Mouse (Mus musculus) cerebellum, adult (tissue): ENCODE results near the gene Lyrm1.

Source experiments
- ATAC-seq: cut with Nextera tagmentation; 2 replicates; pipeline ENCODE4 v1.9.2; 2017; ENCODE audit warnings: mild to moderate bottlenecking, moderate library complexity, mixed read lengths; ENCODE audit not compliant: insufficient number of reproducible peaks, low FRiP score, low TSS enrichment

Gene Lyrm1

DNA sequence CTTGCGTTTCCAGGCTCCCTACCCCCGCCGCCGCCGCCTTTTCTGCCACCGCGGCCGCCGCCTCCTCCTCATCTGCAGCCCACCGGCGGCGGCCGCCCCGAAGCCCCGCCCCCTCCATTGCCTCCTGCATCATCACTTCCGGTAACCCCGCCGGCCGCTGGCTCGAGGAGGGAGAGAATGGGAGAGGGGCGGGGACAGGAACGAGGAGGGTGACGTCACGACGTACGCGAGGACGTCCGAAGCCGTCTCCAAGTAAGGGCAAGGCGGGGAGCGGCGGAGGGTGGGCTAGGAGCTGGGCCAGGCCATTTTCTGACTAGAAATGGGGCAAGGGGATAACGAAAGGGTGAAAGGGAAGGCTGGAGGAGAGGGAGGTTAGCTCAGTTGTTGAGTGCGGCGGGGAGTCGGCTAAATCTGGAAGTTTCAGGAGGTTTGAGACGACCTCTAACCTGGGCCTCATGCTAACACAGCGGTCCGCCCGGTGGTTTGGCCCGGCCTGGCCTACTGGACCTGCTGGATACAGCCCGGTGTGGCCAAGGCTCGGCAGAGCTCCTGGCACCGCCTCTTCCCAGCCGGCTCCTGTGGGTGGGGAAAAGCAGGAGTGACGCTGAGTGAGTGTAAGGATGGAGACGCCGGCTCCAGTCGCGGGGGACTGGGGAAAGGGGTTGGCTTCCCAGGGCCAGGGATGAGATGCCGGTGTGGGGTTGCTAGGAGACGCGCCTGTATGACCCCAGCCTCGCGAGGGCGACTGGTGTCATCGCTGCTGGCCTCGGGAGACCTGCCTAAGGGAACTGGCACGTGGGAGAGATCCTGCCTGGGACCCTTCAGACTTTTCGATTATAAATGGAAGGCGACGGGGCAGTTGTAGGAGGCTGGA, at the start of gene Lyrm1, which contains the start of gene Dcun1d3:
Gene Lyrm1 (plus strand): TSS at position 223 of the 874 bp plus-strand sequence.
Gene Dcun1d3 (minus strand): TSS at position 660 of the 874 bp plus-strand sequence.
- ATAC-seq, result peak; percentile 96

DNA sequence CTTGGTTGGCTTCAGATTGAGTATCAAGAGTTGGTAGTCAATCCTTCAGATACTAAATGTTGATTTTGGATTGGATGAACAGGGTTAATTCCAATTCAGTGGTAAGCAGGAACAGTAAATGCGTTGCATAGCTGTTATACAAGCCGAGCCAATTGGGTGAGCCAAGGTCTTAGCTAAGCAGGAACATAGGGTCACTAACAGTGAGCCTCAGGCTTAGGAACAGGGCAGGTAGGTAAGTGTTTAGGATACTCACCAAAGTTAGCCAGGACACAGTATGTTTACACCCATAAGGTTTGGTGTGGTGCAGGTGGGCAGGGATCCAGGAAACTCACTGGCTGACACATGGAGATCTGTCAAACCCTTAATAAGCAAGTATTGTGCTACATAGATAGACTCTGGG, 48.3 kb upstream of the Lyrm1 start:
- ATAC-seq, result no peak

DNA sequence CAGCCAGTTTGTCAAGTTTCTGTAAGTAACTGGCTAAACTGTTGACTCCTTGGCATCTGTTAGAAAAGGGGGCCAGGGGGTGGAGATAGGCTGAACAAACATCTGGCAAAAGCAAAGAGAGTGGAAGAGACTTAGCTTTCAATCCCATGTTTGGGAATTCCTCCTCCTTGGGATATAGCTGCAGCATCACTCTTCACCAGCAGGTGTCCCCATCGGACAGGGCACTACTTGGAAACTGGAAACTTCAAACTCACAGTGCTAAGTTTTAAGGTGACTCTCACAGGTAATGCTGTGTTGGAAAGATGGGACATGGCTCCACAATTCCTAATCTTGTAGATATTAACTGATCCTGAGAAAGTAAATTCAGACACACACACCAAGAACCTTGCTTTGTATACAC, 46.6 kb upstream of the Lyrm1 start:
- 0 out of 2 replicates have a peak, but pooled peaks have one; percentile 20 for ATAC-seq

DNA sequence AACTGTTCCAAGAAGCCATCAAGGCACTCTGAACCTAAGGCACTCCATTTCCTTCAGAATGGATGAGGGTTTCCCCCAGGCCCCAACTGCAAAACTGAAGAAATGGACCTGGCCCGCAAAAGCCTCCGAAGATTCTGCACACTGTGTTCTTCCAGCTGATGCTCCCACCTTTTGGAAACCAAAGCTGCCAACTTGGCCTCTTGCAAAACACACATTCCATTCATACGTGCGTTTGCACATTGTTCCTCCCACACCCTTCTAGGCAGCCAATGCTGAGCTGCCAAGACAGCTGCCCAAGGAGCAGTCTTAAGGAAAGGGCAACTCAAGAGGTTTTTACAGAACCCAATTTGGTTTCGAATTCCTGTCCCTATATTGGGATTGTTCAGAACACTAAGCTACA, 44.9 kb upstream of the Lyrm1 start:
- ATAC-seq, result no peak

DNA sequence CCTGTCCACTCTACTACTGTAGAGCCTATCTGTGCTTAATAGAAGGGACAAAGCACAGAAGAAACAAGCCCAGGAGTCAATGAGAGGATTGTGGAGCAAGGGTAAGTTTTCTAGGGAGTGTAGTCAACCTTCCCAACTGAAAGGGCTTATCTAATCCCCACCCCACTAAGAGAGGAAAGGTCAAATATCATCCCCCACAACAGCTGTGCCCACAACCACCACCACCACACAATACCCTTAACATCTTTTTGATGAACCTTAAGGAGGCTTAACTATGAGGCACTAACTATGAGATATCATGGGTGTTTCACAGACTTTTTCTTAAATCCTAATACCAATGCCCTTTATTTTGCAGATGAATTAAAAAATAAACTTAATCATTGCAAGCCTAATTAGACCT, 43.2 kb upstream of the Lyrm1 start:
- no peak for ATAC-seq

DNA sequence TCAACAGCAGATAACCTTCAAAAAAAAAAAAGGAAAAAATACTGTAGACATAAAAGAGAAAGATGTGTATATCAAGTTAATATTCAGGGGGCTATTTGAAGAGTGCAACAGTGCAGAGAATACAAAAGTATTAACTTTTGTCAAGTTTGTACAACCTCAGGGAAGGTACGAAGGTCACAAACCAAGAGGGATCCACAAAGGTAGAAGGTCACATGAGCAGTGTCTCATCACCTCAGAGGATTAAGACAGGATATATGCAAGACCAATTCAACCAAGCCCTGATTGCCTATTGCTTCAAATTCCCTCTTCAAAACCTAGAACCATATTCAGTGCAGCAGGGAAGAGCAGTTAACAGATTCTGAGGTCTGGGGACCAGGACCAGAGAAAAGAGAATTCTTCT, 42.5 kb upstream of the Lyrm1 start:
- no peak for ATAC-seq

DNA sequence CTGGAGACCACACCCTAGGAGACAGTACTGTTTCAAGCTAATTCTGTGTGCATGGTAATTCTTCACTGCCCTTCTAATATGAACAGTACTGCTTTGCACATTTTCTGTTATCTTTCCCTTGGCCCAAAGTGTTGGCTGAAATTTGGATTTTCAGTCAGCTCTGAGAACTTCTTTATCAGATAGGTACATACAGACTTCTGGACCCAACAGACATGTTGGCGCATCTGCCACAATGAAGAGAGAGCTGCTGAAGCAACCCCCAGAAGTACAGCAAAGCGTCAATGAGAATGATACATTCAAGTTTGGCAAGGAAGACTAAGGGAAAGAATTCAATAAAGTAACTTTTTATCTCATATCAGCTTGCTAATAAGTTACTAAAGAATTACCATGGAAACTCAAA, 41.3 kb upstream of the Lyrm1 start:
- no peak for ATAC-seq

DNA sequence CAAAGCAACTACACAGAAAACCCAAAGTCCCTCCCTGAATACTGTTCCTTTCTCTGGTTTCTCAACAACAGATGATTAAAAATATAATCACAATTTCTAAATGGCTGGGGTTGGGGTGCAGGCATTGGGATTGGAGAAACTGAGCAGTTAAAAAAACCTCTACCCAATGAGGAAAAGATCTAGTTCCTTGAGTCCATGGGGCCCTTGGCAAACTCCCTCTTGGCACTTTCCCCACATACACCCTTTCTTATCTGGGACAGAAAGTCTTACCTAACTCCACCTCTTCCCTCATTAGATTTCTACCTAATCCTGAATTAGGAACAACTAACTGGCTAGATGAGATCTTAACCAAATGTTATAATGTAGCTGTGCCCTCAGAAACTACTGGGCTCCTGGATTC, 40.6 kb upstream of the Lyrm1 start:
- no peak for ATAC-seq

DNA sequence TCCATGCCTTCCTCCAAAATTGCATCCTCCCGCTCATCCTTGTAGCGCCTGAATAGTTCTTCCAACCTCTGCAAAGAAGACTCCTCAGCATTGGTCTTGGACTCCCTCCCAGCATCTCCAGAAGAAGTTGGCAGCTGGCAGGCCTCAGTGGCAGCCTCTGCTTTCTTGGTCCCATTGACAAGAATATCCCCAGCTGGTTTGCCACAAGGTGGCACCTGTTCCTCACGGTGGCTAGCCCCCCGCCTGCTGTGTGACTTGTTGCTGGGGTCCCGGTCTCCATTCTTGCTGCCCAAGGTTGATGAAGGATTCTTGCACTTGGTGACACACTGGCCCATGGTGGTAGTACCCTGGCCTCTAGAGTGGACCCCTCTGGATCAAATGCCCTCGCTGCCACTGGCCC, 36.2 kb upstream of the Lyrm1 start:
- no peak for ATAC-seq

DNA sequence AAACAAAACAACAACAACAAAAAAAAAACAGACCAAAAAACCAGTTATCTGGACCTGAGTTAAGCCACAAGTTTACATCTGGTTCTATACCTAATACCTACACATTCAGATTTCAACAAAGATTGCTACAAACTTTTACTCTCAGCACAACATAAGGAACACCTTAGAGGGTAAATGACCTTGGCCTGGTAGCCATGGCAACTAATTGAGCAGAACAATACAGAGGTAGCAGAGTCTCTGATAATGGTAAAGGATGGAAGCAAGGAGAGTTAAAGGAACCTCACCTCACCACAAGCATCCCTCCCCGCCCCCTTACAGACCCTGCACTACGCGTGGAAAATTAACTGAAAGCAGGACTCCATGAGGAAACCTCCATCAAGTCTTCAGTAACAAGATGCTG, 35.5 kb upstream of the Lyrm1 start:
- ATAC-seq, result no peak

DNA sequence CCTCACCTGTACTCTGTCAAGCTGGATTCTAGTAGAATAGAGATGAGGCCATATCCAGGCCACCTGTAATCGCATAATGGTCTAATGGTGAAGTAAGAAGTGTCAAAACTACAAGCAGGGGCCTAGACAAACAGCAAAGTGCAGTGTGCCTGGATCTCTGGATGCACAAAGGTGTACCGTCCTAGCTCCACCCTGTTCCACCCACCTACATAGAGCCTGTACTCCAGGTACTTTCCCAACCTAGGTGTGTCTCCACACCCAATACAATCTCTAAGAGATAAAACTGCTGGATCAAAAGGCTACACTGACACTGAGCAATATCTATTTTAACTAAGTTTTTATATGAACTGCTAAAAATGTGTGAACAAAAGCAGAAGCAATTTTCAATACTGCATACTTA, 35.1 kb upstream of the Lyrm1 start:
- ATAC-seq, result no peak

DNA sequence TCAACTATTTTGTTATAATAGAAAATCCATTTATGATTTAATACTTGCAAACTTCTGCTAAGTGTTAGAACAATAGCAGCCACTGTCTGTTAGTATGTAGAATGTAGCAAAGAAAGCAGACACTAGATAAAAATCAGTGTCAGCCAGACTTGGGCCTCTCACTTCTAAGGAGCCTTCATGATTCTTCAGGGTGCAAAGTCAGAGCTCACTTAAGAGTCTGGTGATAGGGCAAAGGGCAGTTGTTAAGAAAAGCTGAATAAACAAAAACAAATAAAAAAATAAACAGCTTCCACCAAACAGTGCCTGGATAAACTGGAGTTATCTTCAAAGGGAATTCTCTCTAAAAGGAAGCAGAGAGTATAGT, 34.7 kb upstream of the Lyrm1 start:
- ATAC-seq, result no peak

DNA sequence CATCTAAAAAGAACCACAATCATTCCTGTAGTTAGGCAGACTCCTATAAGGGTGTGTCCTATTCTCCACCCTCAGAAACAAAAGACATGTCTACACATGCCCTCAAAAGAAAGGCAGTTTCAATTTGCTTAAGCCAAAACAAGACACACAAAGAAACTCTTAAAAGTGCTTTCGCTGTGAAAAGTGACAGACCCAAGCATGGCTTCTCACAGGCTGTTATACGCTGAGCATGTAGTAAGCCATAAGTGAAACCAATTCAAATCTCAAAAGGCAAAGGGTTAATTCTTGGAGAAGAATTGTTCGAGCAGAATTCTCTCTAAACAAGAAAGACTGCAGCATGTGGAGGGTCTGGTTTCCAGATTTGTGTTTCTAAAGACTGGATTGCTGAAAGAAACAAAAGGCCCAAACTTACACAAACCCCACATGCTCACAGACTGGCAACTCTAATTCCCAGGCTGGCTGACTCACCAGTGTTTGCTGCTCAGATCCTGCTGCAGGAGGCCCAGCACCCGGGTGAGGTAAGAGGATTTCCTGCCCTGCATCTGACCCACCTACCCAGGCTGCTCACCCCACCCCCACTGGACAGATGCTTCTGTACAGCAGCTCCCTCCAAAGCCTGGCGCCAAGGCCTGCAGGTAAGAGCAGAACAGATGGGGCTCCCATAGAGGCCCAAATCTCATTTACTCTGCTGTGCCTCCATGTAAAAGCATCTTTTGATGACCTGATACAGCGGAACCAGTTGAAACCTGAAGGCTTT, 34.1 kb upstream of the Lyrm1 start:
- peak; percentile 64; the same call in 1 of the 2 replicates for ATAC-seq

DNA sequence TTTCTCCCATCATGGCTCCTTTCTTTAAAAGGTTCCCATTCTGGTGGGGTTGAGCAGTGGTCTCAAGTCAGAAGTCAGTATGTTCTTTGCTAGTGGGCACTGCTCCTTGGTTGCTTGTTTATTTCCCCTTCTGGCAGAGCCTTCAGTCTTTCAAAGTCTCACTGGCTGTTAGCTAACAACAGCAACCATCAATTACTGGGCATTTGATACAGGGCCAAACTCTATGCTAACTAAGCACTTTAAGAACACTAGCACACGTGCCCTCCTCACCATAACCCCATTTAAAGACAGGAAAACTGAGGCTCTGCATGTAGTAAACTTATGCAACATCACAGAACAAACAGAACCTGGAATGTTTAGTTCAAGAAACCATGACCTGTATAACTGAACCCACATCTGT, 33.5 kb upstream of the Lyrm1 start:
- no peak for ATAC-seq

DNA sequence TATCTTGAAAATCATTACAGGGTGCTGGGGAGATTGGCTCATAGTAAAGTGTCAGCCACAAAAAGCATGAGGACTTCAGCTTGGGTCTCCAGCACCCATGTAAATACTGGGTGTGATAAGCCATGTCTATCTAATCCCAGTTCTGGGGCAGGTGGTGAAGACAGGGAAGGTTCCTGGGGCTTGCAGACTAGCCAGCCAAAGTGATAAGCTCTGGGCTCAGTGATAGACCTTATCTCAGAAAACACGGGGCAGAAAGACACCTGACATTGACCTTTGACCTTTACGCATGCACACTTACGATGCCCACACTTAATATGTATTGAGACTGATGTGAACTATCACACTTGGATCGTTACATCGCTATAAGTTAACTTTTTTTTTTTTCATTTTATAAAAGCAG, 31.2 kb upstream of the Lyrm1 start:
- no peak for ATAC-seq

DNA sequence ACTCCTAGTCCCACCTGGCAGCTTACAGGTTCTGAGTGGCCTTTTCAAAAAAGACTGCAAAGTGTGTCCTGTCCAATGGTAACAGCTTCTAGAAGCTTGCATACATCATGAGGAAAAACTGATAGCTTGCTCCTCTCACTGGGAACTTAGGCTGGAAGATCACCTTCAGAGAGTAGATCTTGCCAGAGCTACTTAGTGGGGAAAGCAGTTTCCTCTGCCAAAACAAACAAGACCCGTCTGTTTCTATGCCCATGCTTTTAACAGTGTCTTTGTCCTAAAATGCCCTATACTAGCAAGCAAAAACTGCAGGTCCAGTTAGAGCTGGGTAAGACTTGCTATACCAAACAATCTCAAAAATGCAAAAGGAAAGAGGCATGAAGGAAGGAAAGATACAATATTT, 29.5 kb upstream of the Lyrm1 start:
- ATAC-seq, result no peak

DNA sequence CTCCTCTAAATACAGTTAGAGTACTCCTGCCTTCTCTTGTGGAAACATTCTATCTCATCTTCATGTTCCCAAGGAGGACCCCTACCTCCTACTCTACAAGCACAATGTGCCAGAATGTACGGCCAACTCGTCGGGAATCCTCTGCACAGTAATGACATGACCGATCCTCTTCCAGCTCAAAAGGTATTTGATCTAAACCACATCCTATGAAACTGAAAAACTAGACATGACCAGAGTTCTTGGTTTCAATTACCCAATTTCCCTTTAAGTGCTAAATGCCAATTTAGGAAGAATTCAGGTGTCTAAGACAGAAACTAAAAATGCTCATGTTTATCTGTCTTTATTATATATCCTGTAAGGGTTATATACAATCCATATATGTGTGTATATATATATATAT, 23.5 kb upstream of the Lyrm1 start:
- no peak for ATAC-seq

DNA sequence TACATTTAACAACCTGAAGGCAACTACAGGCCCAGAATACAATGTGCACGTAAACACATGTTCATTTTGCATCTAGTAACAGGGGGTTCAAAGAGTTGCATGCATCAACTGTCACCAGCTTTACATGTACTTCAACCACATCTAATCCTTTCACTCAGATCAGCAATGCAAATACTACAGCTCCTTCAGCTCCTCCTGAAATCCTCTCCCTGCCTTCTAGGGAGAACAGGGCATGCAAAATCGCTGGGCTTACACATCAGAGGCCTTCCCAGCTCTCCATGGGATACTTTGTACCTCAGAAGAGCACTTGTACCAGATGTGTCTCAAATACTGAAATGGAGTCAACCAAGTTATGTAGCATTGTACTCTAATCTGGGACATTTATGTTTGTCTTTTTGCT, 22.6 kb upstream of the Lyrm1 start:
- ATAC-seq, result no peak

DNA sequence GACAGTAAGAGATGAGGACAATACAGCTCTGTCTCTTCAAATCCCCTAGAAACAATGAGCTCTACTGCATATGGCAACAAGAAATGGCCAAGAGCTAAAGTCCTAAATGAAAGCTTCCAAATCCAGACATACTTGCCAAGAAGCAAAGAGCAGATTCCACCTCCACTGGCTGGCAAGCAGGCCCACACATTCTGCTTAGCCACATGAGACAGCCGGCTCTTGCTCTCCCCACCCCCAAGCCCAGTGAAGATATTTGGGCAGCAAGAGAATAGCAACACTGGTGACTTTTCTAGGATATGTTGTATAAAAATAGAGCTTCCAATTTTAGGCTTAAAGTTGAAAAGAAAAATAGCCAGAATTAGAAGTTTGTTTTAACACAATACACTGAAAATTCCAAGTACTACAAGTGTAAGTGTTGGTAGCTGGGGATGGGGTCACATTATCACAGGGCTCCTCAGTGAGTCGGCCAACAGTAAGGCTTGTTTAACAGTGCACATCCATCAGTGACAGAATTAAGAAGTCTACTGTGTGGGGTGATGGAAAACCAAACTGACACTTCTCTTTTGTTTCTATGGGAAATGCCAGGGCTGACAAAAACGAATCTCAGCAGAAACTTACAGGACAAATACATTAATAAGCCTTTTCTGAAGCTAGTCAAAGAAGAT, 19.8 kb upstream of the Lyrm1 start:
- ATAC-seq, result peak; percentile 45; the same call in 1 of the 2 replicates

DNA sequence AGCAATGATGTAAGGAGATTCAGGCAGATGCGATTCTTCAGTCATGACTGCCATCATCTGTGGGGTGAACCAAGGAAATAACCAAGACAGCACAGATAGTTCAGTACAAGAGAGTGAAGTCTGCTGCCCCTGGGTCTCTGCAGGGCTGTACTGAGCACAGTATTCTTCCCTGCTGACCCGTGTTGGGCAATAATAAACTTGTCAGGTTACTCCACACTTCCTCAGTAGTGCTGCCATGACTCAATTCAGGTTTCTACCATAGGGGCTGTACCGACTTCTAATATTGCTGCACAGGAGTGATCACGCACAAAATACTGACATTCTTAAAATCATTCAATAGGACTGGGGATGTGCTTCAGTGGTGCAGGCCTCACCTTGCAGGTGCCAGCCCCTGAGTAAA, 16.5 kb upstream of the Lyrm1 start:
- no peak for ATAC-seq

DNA sequence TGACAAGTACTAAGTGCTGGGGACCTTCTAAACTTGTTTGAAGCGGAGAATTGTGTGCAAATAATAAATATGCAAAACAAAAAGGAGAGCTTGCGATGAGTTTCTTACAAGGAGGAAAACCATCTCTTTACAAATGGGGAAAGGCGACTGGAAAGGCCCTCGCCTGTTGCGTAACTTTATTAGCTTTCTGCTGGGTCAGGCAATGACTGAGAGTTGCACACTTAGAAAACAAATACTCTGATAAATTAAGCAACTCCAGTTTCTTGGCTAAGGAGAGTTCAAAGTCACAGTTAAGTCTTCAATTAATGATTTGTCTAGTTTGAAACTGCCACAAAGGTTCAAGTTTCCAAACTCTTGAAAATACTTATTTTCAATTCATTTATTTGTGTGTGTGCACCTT, 15.3 kb upstream of the Lyrm1 start:
- ATAC-seq, result no peak
